Mouse (Mus musculus) embryonic fibroblast, embryonic 13.5 days (primary cell): Measurements from ENCODE around the gene Itpr2.

Experiments used
- CTCF ChIP-seq: IDR thresholded peaks from 2 replicates; pipeline ENCODE4 v1.5.1; 2011; ENCODE audit warnings: mild to moderate bottlenecking, control low read depth, low read length, moderate library complexity, borderline replicate concordance; ENCODE audit not compliant: insufficient read depth
- POLR2A ChIP-seq: IDR thresholded peaks from 2 replicates; pipeline ENCODE4 v1.6.1; 2011; ENCODE audit warnings: low read depth, mild to moderate bottlenecking, control low read depth, low read length, moderate library complexity

GRCm38 (mm10) chr6:146351816-146352215 is 150.2 kb downstream of the Itpr2 start:
- TF ChIP-seq CTCF (no peak), POLR2A (no peak)
